Mouse (Mus musculus) layer of hippocampus, adult 9-10 months (tissue): ENCODE data around the gene Fxr2.

Source experiments
- DNase-seq: peaks from one replicate; pipeline ENCODE4 v3.0.0; 2022; ENCODE audit warnings: low spot score

Gene Fxr2

DNA sequence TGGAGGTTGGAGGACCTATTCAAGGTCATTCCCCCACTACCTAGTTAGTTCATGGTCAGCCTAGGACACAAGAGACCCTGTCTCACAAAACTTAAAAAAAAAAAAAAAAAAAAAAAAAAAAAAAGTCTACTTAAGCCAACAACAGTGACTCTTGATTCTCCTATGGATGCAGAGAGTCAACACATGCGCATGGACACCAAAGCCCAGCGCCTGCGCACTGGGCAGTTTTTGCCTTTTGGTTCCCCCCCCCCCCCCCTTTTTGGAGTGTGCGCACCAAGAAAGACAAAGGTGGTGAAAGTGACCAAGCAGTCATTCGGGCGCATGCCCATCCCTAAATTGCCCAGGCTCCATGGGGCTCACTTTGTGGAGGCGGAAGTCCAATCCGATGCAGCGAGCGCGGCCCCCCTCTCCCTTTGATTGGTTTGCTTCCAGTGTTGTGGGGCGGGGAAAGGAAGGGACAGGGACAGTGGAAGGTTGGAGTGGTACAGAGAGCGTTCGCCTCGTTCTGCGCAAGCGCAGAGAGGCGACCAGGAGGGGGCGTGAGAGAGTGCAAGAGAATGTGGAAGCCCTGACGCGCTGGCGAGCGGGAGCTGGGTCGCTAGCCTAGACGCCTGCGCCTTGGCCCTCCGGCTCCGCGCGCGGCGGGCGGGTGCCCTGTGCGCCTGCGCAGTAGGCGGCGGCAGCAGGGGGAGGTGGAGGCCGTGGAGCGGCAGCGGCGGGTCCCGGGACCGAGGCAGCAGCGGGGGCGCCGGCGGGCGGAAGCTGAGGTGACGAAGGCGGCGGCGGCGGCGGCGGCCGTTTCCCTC is at the start of gene Fxr2:
Fxr2 (plus strand) TSS at position 707 of the 806 bp plus-strand sequence.
- DNase-seq: peak; percentile 100

DNA sequence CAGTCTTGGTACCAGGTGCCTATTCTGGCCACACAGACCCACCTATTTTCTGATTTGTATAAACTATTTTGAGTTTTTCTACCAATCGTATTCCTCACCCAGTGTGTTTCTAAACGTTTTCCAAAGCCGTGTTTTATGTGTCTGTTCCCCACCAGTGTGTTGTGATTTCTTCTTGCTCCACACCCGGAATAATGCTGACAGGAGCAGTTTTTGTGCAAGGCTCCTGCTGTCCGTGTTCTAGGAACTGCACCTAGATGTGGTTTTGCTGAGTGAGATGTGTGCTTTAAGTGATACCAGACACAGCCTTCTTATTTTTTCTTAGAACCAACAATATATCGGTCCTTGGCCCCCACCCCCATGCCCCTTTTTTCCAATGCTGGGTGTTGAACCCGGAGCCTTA is 48.8 kb upstream of the Fxr2 start:
- DNase-seq: no peak

DNA sequence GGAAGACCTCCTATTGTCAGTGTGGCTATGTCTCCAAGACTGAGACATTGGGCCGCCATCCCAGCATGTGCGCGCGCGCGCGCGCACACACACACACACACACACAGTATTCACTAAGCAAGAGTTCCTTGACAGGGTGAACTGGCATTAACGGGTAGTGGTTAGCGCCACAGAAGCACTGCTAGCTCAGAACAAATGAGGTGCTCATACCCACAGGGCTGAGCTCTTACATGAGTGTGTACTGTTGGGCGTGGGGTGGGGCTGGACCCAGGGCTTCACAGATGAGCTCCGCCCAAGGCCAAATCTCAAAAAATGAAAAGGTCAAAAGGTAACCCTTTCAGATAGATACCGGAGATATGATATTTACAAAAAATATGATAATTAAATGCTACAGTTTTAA is 47.9 kb upstream of the Fxr2 start:
- DNase-seq: no peak

DNA sequence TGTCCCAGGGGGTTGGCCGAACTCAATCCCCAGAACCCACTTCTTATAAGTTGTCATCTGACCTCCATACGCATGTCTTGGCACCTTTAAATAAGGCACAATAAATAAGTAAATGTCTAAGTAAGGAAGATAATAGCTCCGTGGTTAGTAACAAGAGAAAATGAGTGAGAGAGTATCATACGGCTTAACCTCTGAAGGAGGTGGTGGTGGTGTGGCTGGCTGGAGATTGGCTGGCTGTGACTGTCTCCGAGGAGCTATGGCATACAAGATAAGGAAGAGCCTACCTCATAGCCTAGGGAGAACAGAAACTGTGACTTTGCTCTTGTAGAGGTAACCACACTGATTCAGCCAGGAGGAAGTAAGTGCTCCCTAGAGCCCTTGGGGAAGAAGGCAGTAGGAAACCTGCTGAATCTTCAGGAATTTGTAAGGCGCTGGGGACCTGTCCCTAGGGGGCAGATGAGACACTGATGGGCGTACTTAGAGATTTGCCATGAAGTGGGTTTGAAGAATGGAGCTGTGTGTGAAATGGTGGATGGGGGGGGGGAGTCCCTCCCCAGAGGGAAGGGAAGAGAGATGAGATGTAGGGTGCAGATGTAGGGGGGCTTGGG is 47.0 kb upstream of the Fxr2 start:
- DNase-seq: no peak

DNA sequence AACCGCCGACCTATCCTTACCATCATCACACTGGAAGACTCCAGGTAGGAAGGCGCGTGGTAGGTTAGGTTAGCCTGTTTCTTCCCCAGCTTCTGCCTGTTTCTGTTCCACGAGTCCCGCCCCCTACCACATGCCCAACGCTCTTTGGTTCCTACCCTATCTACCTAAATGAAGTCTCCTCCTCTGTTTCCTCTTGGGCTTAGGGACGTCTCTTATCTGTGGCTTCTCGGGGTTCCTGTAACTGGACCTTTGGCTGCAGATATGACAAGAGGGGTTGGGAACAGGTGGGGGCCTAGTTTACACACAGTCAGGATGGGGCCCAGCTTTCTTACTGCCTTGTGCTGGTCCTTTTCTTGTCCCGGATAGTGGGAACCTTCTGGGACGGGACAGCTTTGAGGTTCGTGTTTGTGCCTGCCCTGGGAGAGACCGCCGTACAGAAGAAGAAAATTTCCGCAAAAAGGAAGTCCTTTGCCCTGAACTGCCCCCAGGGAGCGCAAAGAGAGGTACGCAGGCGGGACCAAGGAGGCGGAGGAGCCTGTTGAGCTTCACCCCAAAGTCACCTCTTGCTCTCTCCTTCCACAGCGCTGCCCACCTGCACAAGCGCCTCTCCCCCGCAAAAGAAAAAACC is 43.5 kb upstream of the Fxr2 start:
- DNase-seq: no peak

DNA sequence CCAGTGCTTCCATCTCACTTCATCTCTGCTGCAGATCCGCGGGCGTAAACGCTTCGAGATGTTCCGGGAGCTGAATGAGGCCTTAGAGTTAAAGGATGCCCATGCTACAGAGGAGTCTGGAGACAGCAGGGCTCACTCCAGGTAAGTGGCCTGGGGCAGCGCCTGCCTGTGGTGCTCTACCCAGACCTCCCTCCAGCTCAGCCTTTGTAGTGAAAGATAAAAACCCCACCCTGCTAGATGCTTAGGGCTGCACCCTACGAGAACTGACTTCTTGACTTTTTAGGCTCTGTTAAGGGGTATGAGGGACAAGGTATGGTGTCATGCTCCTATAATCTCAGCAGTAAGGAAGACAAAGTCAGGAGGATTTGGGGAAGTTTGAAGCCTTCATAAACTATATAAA is 42.2 kb upstream of the Fxr2 start:
- no peak for DNase-seq

DNA sequence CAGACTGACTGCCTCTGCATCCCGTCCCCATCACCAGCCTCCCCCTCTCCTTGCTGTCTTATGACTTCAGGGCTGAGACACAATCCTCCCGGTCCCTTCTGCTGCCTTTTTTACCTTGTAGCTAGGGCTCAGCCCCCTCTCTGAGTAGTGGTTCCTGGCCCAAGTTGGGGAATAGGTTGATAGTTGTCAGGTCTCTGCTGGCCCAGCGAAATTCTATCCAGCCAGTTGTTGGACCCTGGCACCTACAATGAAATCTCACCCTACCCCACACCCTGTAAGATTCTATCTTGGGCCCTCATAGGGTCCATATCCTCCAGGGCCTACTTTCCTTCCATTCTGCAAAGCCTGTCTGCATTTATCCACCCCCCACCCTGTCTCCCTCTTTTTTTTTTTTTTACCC is 41.4 kb upstream of the Fxr2 start:
- DNase-seq: no peak

DNA sequence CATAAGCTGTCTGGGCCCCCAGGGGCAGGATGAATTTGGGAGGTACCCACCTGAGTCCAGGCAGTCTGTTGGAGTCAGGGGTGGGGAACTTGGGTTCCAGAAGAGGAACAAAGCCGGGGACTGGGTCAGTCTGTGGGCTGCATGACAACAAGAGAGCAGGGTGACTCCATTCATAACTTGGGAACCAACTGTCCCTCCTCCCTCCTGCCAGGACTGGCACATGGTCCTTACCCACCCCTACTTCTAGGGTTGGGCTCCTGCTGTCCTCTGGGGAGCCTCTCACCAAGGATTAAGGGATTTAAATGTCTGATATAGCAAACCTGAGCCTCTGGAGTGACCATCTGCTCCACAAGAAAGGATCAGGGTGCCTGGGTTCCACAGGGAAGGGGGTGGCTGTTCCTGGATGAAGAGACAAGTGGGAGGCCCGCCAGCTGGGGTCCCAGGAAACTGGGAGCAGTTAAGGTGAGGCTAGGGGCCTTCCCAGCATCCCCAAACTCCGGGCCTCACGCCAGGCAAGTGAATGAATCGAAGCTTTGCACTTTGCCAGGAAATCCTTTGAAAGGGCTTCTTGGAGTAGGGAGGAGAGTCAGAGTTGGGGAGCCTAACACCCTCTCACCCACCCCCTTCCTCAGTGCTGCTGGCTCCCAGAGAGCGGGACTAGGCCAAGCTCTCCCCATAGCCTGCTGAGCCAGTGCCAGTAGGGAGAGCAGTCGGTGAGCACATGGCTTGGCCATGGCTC is 40.7 kb upstream of the Fxr2 start:
- DNase-seq: no peak

DNA sequence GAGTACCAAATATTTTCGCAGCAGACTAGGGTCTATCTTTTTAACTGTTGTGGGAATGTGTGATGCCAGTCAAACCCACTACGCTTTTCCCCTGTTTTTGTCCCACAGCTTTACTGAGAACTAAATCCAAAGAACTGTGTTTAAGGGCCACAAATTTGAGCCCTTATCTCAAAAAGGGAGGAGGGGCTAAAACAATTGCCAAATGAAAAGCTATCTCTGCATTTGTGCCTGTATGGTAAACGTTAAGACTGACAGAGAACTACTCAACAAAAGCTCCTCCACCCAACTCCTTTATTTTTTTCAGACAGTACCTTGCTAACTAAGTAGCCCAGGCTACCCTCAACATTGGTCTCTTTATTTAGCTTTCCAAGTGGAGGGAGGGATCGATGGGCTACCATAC is 40.0 kb upstream of the Fxr2 start:
- no peak for DNase-seq

DNA sequence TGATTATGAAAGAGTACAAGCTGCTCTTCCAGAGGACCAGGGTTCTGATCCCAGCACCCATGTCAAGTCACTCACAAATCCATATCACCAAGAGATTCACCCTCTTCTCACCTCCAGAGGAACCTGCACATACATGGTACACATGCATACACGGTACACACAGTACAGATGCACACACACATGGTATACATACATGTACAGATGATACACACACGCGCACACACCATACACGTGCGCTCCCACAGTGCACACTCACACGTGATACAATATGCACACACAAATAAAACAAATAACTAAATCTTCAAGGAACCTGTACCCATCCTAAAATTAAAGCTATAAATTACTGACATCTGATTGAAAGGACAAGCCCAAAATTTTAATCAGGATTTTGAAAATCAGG is 37.9 kb upstream of the Fxr2 start:
- DNase-seq: no peak

DNA sequence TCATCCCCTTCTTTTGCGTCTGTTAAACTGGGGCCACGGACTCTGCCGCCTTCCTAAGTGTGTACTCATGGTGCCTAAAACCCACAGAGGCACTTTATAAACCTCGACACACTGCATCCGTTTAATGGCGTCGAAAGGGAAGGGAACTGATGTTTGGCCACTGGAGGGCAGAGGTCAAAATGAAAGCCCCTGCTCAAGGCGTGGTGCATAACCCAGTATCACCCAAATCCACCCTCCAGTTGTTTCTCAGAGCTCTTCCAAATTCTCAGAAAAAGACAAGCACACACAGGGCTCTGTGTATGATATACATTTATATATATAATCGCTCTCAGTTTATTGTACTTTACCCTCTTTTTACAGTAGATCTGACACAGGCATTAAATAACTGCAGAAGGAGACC is 33.4 kb upstream of the Fxr2 start:
- DNase-seq: no peak

DNA sequence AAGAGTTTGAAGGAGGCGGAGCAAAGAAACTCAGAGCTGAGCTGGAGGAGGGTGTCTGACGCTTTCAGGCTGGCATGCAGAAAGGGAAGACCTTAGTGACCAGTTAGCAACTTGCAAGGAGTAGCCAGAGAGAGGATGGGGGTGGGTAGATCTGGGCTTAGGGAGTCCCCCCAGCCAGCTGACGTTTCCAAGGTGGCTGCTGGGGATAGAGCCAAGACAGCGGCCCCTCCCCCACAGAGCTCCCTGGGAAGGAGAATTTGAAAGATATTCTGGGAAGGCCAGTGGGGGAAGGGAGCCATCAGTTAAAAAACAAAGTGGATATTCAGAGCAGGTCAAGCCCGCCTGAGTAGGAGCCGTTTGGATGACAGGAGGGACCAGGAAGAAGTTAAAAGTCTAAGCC is 32.7 kb upstream of the Fxr2 start:
- DNase-seq: no peak

DNA sequence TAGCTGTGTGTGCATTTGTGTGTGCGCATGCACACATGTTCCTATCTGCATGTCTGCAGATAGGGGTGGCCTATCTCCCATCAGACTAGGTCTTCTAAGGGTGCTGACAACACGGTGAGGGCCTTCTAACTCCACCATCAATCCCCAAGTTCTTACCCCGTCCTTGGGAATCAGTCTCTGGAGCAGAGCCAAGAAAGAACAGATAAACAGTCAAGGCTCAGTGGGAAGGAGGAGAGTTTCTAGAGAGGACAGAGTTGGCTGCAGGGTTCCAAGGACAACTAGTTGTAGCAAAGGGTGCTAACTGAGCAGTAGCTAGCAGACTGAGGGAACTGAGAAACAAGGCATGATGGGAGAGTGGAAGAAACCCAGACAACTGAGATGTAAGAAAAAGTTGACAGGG is 31.0 kb upstream of the Fxr2 start:
- no peak for DNase-seq

DNA sequence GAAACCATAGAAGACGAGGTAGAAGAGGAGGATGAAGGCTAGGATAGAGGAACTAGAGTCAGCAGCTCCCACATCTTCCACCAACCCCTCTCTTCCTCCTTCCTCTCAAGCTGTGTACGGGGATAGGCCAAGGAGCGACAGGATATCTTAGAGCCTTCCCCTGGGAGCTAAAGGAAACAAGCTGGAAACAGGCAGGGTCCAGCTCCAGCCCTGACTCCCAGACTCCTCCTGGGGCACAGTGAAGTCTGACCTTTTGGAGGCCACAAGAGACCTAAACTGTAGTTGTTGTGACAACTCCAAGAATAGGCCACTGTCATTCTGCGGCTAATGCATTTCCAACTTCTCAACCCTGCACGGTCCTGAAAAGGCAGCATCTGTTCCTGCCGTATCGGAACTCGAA is 29.3 kb upstream of the Fxr2 start:
- no peak for DNase-seq

DNA sequence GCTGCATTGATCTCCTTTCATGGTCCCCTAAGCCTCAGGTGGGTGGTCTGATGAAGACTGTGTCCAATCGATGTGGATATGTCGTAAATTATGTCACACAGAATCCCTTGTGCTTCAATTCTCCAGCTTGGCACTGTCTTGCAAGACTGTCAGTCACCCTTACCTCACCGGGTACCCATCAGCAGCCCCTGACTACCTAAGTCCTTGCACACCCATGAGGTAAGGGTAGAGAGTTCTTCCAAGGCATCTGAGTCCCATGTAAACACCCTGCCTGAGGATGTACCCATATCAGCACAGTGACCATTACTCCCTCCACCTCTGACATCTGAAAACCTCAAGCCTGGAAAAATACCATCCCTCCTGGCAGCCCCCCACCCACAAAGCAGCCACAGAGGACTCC is 28.4 kb upstream of the Fxr2 start:
- DNase-seq: no peak

DNA sequence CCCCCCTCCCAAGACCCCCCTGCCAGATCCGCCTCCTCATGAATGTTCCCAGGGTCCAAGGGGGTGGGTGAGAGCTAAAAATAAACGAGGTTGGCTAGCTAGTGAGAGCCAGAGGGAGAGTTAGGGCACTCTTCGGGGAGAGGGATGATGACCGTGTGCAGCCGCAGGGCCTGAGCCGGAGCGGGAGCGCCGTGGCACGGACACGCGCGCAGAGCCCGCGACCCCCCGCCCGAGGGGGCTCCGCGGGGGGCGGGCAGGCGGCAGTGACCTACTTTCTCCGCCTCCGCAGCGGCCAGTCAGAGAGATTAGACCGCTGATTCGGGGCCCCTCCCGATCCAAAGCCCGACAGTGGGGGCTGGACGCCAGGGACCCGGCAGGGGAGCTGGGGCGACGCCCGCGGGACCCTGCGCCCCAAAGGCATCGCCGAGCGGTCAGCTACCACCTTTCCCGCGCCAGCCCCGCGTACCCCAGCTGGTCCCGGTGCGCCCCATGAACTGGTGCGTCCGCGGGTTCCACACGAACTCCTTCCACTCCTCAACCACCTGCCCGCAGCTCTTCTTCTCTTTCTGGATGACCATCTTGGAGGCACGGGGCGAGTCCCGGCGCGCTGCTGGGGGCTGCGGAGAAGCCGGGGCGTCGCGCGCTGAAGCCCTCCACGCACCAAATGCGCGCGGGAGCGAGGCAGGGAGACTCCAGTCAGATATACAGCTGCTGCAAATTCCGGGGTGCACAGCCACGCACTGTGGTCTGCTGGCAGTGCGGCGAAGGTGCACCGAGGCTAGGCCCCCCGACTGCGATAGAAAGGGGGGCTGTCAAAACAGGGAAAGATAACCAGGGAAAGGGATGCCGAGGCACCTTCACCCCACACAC is 27.8 kb upstream of the Fxr2 start:
- no peak for DNase-seq

DNA sequence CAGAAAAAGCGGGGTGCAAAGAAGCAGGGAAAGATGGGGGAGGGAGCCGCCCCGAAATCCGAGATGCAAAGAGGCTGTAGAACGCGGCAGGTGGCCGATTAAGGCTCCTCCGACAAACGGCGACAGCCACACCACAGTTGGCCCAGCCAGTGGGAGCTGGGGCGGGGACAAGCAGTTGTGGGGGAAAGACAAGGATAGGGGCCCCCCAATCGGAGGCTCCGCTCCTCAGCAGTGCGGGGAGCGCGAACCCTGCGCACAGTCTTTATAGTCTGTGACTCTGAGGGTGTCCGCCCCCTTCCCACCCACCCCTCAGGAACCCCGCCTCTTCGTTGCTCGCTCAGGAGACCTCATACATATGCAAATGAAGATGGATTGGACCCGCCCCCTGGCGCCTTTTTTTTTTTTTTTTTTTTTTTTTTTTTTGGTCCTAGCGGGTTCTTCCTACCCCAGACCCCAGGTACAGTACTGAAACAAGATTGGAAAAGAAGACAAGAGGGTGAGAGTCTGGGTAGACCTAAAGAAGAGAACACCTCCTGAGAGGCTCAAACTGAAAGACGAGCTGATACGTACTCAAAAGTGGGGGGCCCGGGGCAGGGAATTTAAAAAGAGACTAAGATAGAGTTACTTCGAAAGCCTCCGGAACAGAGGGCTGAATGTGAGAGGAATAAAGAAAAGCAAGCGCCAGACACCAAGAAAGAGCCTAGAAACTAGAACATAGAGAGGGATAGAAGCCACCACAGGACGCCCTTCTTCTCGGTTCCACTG is 26.9 kb upstream of the Fxr2 start, which contains the start of gene Atp1b2:
Atp1b2 (minus strand) TSS at position 217 of the 765 bp plus-strand sequence.
- no peak for DNase-seq

DNA sequence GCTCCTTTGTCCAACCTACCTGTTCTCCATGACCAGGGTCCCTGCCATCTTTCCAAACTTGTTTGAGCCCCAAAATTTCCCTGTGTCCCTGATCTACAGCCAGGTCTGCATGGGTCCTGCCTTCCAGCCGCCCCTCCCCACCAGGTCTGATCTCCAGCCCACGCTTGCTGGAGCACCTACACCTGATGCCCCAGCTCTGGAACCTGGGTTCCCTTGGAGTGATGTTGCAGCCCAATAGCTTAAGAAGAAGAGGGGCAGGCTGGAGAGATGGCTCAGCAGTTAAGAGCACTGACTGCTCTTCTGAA is 26.3 kb upstream of the Fxr2 start:
- DNase-seq: no peak

DNA sequence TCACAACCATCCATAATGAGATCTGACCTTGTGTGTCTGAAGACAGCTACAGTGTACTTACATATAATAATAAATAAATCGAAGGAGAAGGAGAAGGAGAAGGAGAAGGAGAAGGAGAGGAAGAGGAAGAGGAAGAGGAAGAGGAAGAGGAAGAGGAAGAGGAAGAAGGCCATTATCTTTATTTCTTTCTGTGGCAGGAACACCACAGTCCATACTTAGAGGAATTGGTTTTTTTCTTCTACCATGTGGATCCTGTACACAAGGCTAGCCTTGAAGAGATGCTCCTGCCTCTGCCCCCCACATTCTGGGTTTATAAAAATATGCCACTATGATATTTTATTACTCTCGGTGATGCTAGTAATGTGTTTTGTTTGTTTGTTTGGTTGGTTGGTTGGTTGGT is 26.0 kb upstream of the Fxr2 start:
- no peak for DNase-seq

DNA sequence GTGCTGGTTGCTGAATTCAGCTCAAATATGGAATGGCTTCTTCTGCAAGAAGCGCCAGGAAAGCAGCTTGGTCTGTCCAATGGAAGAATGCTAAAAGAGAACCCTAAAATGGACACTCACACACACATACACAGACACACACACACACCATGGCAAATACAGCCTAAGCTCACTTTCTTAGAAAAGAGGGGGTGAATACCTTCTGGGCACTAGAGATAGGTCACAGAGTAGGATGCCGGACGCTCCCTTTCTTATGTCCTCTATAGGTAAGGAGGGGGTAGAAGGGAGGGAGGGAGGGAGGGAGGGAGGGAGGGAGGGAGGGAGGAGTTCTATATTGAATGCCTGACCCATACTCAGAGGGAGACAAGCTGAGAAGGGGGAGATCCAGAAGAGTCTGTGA is 24.3 kb upstream of the Fxr2 start:
- DNase-seq: no peak

DNA sequence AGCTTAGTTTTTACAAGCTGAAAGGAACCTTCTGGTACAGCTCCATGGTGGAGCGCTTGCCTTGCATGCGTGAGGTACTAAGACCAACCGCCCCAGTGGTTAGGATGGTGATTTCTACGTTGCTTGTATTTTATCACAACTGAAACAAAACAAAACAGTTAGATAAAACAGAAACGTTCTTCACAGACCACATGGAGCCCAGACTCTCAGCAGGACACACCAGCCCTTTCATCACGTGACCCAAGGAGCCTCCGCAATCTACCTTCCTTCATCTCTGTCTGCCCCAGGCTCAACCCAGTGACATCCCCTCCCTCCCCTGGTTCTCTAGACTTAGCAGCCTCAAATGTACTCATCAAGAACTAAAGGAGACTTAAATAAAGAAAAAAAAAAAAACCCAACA is 23.4 kb upstream of the Fxr2 start:
- no peak for DNase-seq
